Mouse (Mus musculus) cerebellum, postnatal 36 days (tissue): ENCODE data around the gene Sytl3.

Experiments
- DNase-seq, 2 experiments: peaks; one replicate each; pipeline ENCODE4 v3.0.0; 2021 to 2022; ENCODE audit warnings: mixed read lengths in 2 of 2

Sytl3 gene

GRCm38 (mm10) chr17:6759717-6760292, 100.9 kb downstream of the Sytl3 start:
- DNase-seq, result no peak

- DNase-seq, result no peak
Measured at GRCm38 (mm10) chr17:6763513-6764226, 104.8 kb downstream of the Sytl3 start.

DNA sequence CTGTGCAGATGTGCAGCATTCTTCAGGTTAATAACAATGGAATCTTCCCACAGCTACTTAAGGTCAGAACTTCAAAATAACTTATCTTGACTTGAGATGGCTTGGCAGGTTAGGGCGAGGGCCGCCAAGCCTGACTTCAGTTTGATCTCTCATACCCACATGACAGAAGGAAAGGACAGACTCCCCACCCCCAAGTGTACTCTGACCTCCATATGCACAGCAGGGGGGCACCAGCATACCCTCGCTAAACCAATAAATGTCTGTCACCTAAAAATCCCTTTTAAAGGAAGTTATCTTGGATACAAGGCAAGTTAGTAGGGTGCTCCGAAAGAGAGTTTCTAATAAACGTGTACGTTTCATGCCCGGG, 105.3 kb downstream of the Sytl3 start:
- DNase-seq, result no peak

DNA sequence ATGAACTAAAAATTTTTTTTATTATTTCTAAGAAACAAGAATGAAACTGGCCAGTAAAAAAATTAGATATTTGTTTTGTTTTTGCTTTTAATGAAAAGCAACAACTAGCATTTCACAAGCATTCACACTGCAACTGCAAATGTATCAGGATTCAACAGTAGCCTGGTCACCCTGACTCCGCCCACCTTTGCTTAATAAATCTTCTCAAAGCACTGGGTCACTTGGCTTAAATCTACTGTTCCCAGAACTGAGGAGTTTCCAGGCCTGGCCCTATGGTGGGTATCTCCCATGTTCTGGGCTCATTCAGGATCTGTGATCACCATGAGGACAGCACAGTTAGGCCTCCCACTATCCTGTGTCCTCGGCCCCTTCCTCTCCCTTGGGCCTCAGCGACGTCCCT, 105.8 kb downstream of the Sytl3 start:
- DNase-seq, result no peak

DNA sequence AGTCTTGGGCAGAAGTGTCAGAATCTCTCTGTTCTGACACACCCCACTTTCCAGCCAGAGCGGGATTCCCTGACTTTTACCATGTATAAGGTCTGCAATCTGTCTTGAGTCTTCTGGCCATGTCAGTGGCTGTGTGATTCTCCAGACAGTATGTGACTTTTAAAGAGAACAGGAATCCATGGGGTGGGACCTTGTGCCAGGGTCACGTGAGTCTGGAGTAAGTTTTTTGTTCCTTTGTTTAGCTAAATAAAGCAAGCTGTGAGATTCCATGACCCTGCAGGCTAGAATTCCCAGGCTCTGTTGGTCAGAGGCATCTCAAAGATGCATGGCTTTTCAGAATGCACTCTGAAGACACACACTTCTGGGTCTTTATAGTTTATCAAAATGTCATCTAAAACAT, 107.0 kb downstream of the Sytl3 start:
- no peak for DNase-seq

DNA sequence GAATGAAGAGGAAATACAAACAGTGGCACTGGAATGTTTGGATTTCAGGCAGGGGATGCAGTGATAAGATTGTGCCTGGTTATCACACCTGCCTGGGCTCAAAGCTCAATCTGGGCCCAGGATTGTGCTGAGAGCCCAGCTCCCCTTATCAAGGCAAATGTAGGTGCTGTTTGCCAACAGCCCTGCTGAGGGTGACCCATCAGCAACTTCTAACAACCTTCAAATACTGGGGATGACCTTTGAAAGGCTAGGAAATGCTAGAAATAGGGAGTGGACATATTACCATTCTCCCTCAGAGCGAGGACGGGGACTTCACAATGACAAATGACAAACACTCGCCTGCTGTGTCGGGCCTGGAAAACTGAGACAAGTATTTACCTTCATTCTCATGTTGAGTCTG, 107.9 kb downstream of the Sytl3 start:
- DNase-seq, result no peak

GRCm38 (mm10) chr17:6767771-6768170, 108.9 kb downstream of the Sytl3 start:
- DNase-seq, result no peak

GRCm38 (mm10) chr17:6768301-6768788, 109.5 kb downstream of the Sytl3 start:
- no peak for DNase-seq

- DNase-seq, result peak in 1 of 2 experiments; percentile 23
Measured at GRCm38 (mm10) chr17:6769602-6770001, 110.7 kb downstream of the Sytl3 start.

- no peak for DNase-seq
Measured at GRCm38 (mm10) chr17:6771661-6772489, 113.0 kb downstream of the Sytl3 start.

- no peak for DNase-seq
Measured at GRCm38 (mm10) chr17:6772490-6772773, 113.5 kb downstream of the Sytl3 start.

- DNase-seq, result no peak
Measured at GRCm38 (mm10) chr17:6773249-6773966, 114.5 kb downstream of the Sytl3 start.

- no peak for DNase-seq
Measured at GRCm38 (mm10) chr17:6775221-6775620, 116.3 kb downstream of the Sytl3 start.

GRCm38 (mm10) chr17:6775671-6776070, 116.8 kb downstream of the Sytl3 start:
- no peak for DNase-seq

DNA sequence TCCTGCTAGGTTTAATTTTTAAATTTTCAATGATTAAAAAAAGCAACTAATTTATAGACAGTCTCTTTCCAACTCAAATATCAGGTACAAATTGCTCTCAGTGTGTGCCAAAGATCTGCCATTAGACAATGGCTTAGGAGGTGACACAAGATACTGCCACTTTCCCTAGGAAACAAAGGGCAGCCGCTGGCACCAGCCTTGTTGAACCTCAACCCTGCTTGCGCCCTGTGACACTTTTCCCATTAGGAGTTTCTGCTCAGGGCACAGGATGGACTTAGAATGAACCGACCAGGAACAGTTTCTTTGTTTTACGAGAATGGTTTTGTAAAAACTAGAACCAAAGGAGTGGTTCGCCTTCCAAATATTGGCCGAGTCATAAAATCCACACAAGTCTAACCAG, 117.2 kb downstream of the Sytl3 start:
- DNase-seq, result no peak

- DNase-seq, result no peak
Measured at GRCm38 (mm10) chr17:6776576-6776975, 117.7 kb downstream of the Sytl3 start.

- no peak for DNase-seq
Measured at GRCm38 (mm10) chr17:6777061-6777460, 118.2 kb downstream of the Sytl3 start.

- no peak for DNase-seq
Measured at GRCm38 (mm10) chr17:6777629-6778331, 118.9 kb downstream of the Sytl3 start.

- peak; percentile 13 to 31 for DNase-seq
Measured at GRCm38 (mm10) chr17:6778332-6778683, 119.4 kb downstream of the Sytl3 start.

DNA sequence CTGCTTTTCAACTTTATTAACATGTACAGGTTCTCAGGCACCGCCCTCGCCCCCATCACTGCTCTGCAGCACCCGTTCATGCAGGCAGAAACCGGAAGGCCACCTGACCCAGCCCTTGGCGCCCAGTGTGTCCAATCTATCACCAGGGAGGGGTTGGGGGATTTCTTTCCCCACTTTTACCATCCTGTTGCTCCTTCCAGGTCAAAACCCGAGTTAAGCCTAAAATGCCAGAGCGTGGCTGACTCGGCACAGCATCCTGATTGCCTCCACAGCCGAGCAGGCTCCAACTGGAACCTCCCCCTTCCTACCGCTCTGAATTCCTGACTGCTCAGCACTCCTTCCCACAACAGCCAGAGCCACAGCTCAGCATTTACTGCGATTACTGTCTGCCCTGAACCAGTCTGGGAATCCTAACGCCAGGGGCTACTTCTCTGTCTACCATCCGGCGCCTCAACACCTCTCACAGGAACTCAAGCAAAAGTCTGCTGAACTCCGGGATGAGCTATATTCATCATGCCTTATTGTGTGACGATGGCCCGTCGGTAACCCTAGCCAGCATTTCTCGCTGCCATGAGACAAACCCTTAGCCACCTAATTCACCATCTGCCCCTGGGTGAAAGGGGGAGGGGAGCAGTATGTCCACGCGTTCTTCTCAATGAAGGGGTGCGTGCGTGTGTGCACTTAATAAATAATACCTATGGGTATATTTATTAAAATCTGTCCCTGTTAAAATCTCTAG, 120.0 kb downstream of the Sytl3 start:
- peak; percentile 23 to 24 for DNase-seq

DNA sequence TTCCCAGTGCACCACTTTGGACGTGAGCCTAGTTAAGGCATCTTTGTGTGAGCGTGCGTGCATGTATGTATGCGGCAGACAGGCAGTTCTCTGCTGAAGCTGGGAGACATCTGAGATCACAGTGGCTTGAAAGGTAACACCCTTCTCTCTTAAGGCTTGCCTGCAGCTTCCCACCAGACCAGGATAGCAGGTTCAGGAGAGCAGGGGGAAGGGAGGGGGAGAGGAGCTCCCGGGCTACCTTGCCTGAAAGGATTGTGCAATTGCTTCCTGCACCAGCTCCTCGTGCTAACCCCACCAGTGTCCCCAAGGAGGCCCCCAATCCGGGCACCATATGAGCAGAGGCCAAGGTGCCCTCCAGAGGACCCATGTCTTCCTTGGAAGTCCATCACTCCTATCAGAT, 120.7 kb downstream of the Sytl3 start:
- DNase-seq, result no peak

DNA sequence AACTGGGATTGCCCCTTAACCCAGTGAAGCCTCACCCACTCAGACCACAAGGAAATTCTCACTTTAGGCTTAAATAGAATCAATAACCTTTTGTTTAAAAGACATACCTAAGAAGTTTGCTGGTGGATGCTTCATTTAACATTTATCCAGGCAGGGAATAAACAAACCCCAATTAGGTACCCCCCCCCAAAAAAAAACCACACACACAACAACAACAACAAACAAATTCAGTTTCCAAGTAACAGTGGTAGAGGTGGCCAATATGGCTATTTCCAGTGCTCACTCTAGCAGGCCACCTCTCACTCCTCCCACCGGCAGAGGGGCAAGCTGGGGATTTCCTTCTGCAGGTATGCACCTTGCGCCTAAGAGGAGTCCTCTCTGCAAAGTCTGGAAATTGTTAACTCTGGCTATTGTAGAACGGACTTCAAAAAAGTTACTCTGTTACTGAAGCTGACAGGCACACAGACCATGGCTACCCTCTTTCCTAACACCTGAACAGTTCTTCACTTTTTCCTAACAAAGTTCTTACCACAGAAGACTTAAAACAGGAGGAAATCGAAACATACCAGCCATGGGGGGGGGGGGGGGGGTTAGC, 121.7 kb downstream of the Sytl3 start:
- DNase-seq, result no peak
